Mouse (Mus musculus) ES-Bruce4 (cell line): ENCODE measurements at regions not wholly inside any gene's neighbourhood (a gene's known extent, or its start where the extent isn't known, plus 50 kb on each side); places are given as distances from the start of the nearest gene placed in this dataset.
A peak's percentile ranks its signal among the peaks of the same experiment; 100 is the strongest.

ENCODE experiments used
- H3K27ac ChIP-seq: 2 replicates; pipeline ENCODE4 v1.5.1; 2012; ENCODE audit warnings: low read length, inconsistent platforms; ENCODE audit not compliant: insufficient read depth
- H3K27me3 ChIP-seq: 2 replicates; pipeline ENCODE4 v1.6.1; 2012; ENCODE audit warnings: mild to moderate bottlenecking, low read length, inconsistent platforms; ENCODE audit not compliant: control insufficient read depth, poor library complexity, insufficient read depth, severe bottlenecking
- H3K36me3 ChIP-seq: 2 replicates; pipeline ENCODE4 v1.6.1; 2012; ENCODE audit warnings: inconsistent platforms, mild to moderate bottlenecking, low read length, moderate library complexity; ENCODE audit not compliant: control insufficient read depth, poor library complexity, insufficient read depth, severe bottlenecking
- H3K4me1 ChIP-seq: one replicate; pipeline ENCODE4 v1.8.1; 2011; ENCODE audit warnings: low read length; ENCODE audit not compliant: control insufficient read depth, insufficient read depth
- H3K4me3 ChIP-seq: 2 replicates; pipeline ENCODE4 v1.5.1; 2011; ENCODE audit warnings: low read depth, mild to moderate bottlenecking, low read length
- H3K9ac ChIP-seq: 2 replicates; pipeline ENCODE4 v1.6.1; 2012; ENCODE audit warnings: low read depth, mild to moderate bottlenecking, inconsistent platforms; ENCODE audit not compliant: poor library complexity, severe bottlenecking
- H3K9me3 ChIP-seq: replicated peaks from 2 replicates; pipeline ENCODE4 v1.6.1; 2012; ENCODE audit warnings: mild to moderate bottlenecking, low read length, inconsistent platforms; ENCODE audit not compliant: control insufficient read depth, poor library complexity, insufficient read depth, severe bottlenecking
- CTCF ChIP-seq: IDR thresholded peaks from one replicate; pipeline ENCODE4 v1.8.1; 2011; ENCODE audit warnings: low read depth, low read length
- EP300 ChIP-seq: IDR thresholded peaks from 2 replicates; pipeline ENCODE4 v1.6.1; 2011; ENCODE audit warnings: low read depth, low read length; ENCODE audit not compliant: insufficient read depth
- POLR2A ChIP-seq: IDR thresholded peaks from one replicate; pipeline ENCODE4 v1.8.1; 2011; ENCODE audit warnings: low read length; ENCODE audit not compliant: insufficient read depth

DNA sequence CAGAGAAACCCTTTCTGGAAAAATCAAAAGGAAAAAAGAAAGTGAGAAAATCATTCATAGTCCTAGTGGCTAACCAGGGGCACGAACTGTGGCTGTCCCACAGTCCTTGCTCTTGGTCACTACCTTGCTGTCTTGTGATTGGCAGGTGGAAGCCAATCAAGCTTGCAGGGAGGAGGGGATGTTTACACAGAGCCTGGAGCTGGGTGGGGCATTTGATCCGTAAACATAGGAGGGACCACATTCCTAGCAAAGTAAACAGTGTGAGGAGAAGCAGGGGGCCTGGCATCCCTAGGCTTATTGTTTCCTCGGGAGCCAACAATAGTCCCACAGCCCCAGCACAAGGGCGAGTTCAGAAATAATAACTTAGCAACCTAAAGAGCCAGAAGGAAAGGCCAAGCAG lies 466.5 kb upstream of the Gm10131 start:
- TF ChIP-seq EP300 = peak; percentile 69; the same call in 1 of the 2 replicates
- no peak for TF ChIP-seq CTCF

DNA sequence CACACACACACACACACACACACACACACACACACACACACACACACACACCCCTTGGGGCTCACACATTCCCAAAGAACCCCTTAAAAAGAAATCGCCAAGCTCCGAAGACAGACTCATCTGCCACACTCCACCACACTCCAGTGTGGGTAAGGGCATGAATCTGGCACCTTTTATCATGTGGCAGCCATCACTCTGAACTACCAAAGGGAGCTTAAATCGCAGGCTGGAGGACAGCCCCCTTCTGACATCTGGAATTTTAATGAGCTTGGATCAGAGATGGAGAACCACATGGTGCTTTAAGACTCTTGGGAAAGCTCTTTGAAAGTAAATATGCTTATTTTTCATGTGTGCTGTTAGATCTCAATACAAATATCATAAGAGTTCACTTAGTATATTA lies 462.5 kb upstream of the Gm10131 start:
- H3K4me1 ChIP-seq = no peaks in the 10 kb centered on the region
- H3K27ac ChIP-seq = no peak overlapping the region
- no peaks in the 10 kb centered on the region for H3K9me3 ChIP-seq
- no peak for TF ChIP-seq EP300
- no peak for TF ChIP-seq POLR2A
- no peak for TF ChIP-seq CTCF
- no peaks in the 10 kb centered on the region for H3K36me3 ChIP-seq
- no peak overlapping the region for H3K4me3 ChIP-seq
- H3K9ac ChIP-seq = no peak overlapping the region
- H3K27me3 ChIP-seq = no peaks in the 10 kb centered on the region; the same call in 1 of the 2 replicates

More for the DNA sequence above, 466.5 kb upstream of the Gm10131 start:
- Histone ChIP-seq H3K27me3 (no peaks in the 10 kb centered on the region), H3K4me3 (no peak overlapping the region), H3K36me3 (no peaks in the 10 kb centered on the region), H3K27ac (no peak overlapping the region), H3K9me3 (no peaks in the 10 kb centered on the region), H3K9ac (no peak overlapping the region), H3K4me1 (no peaks in the 10 kb centered on the region)

DNA sequence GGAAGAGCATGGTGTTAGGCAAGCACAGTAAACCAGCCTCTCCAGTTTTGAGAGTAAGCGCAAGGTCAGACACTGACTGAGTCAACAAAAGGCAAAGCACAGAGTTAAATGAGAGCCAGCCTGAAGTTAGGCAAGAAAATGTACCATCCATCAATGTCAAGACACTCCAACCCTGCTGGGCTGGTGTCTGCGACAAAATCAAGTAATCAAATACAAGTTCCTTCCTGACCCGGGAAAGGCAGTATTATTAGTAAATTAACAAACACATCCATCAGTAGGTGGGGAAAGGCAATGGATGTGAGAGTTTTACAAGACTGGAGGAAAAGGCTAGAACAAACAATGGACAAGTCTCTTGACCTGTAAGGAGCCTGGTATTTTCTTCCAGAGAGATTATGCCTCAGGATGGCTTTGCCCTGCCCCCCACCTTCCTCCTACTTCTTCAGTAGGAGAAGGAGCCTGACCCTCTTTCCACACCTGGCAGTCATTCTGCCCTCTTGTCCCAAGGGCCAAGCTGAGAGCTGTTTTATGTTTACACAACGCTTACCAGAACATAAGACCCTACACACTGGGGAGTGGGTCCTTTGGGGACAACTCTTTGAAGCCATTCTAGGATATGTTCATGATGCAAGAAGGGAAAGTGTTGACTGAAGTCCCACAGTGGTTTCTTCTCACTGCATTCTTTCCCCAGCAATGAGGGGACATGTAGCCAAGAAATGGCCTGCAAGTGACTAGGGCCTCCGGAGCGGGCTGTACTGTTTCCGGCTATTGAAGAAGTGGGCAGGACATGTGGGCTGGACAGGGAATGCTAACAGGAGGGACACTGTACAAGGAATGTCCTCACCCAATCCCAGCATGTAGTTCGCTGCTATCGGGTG lies 461.7 kb upstream of the Gm10131 start:
- TF ChIP-seq POLR2A = no peak
- no peak for TF ChIP-seq CTCF
- no peak for TF ChIP-seq EP300
- H3K4me1 ChIP-seq = no peaks in the 10 kb centered on the region
- no peaks in the 10 kb centered on the region for H3K9me3 ChIP-seq
- no peak overlapping the region for H3K27ac ChIP-seq
- no peak overlapping the region for H3K9ac ChIP-seq
- H3K36me3 ChIP-seq = no peaks in the 10 kb centered on the region
- no peaks in the 10 kb centered on the region; the same call in 1 of the 2 replicates for H3K27me3 ChIP-seq
- H3K4me3 ChIP-seq = no peak overlapping the region

DNA sequence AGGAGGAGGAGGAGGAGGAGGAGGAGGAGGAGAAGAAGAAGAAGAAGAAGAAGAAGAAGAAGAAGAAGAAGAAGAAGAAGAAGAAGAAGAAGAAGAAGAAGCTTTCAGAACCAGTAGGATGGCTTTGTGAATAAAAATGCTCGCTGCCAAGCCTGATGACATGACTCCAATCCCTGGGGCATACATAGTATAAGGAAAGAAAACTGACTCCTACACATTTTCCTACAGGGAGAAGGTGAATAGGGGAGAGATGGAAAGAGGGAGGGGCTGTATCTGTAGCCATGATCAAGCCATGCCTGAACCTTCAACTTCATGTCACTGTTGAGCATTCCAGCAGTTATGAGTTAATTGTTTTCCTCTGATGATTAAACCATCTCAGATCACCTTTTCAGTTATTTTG lies 460.2 kb upstream of the Gm10131 start:
- Histone ChIP-seq H3K4me1 (no peaks in the 10 kb centered on the region), H3K27me3 (no peaks in the 10 kb centered on the region; the same call in 1 of the 2 replicates)
- TF ChIP-seq EP300 (no peak), CTCF (no peak), POLR2A (no peak)

DNA sequence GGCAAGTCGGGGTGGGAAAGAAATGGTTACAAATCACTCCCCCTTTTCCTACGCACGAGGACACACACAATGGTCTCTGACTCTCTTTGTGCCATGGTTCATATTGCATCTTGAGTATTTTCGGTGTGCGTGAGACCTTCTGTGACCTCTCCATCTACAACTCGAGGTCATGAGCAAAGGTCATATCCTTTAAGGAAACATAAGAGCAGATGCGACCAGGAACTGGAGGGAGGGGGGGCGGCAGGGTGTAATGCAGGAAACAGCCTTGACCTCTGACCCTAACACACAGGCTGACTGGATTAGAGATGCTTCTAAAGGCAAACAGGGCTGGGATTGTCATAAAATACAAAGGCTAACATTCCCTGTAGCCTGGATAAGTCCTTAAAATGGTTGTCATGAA lies 450.7 kb upstream of the Gm10131 start:
- Histone ChIP-seq H3K27ac (no peak overlapping the region), H3K27me3 (no peaks in the 10 kb centered on the region; the same call in 1 of the 2 replicates), H3K9me3 (no peaks in the 10 kb centered on the region), H3K36me3 (no peaks in the 10 kb centered on the region), H3K4me1 (peaks cover 2% of the 10 kb centered on the region), H3K4me3 (no peak overlapping the region), H3K9ac (no peak overlapping the region)
- TF ChIP-seq POLR2A (no peak), EP300 (no peak), CTCF (no peak)

More for the DNA sequence above, 460.2 kb upstream of the Gm10131 start:
- no peaks in the 10 kb centered on the region for H3K36me3 ChIP-seq
- H3K4me3 ChIP-seq = no peak overlapping the region
- H3K9ac ChIP-seq = no peak overlapping the region
- H3K27ac ChIP-seq = no peak overlapping the region
- no peaks in the 10 kb centered on the region for H3K9me3 ChIP-seq

DNA sequence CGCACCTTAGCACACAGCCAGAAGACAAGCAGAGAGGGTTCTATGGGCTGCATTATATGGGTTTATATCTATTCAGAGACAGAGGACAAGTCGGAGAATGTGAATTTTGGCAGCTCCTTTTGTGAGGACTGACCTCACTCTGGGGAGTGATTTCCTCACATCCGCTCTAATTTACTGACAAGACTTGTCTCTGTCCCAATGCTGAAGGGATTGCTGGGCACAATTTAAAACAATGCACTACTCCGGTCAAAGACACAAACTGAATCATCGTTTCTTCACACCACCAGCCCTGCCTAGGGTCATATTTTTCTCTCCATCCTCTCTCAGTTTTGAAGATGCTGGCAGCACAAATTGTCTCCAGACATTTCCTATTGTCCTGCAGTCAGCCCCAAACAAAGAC lies 438.2 kb upstream of the Gm10131 start:
- Histone ChIP-seq H3K27ac (no peak overlapping the region), H3K36me3 (no peaks in the 10 kb centered on the region), H3K9me3 (no peaks in the 10 kb centered on the region), H3K27me3 (peaks cover 1% of the 10 kb centered on the region; the same call in 1 of the 2 replicates), H3K4me3 (no peak overlapping the region), H3K9ac (no peak overlapping the region), H3K4me1 (no peaks in the 10 kb centered on the region)
- TF ChIP-seq CTCF (no peak), EP300 (no peak), POLR2A (no peak)
